Mouse (Mus musculus) neural tube, embryonic 10.5 days (tissue): Measurements from ENCODE around the gene Vmn1r100.
"Not testable (repeated sequence)": the region's sequence is repeated elsewhere in the genome, so short reads cannot be mapped to it uniquely, and the experiment has no call there.

ENCODE experiments used
- DNase-seq: peaks from one replicate; pipeline ENCODE4 v3.0.0-alpha.2; 2017; ENCODE audit warnings: low spot score; ENCODE audit errors: extremely low spot score

The Vmn1r100 gene

DNA sequence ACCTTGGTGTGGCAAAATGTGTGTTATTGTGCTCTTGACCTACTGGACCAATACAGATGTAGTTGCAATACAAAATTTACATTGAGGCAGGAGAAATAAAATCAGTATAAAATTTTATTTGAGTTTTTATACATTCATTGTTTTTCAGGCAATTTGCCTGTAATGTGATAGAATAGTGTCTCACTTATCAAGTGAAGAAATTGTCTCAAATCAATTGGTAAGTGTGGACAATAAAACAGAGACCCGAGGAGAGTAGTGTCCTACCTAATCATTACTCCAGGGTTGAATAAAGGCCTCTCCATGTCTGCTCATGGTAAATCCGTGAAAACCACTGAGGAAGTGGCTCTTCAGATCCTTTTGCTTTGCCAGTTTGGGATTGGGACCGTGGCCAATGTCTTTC is at the start of gene Vmn1r100:
Gene Vmn1r100 (plus strand): TSS at position 301 of the 400 bp plus-strand sequence.
- not testable (repeated sequence) for DNase-seq

DNA sequence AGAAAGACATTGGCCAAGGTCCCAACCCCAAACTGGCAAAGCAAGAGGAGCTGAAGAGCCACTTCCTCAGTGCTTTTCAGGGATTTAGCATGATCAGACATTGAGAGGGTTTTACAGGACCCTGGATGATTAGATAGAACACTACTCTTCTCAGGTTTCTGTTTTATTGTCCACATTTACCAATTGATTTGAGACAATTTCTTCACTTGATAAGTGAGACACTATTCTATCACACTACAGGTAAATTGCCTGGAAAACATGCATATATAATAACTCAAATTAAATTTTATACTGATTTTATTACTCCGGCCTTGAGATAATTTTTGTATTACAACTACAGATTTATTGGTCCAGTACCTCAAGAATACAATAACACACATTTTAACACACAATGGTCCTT is 42.4 kb upstream of the Vmn1r100 start, which contains the start of gene Gm5728:
Gene Gm5728 (minus strand): TSS at position 101 of the 400 bp plus-strand sequence.
- DNase-seq, result not testable (repeated sequence)

DNA sequence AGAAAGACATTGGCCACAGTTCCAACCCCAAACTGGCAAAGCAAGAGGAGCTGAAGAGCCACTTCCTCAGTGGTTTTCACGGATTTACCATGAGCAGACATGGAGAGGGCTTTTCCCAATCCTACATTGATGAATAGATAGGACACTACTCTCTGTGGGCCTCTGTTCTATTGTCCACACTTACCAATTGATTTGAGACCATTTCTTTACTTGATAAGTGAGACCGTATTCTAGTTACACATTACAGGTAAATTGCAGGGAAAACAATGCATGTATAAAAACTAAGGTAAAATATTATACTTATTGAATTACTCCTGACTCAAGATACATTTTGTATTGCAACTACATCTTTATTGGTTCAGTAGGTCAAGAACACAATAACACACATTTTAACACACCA is 24.8 kb downstream of the Vmn1r100 start, which contains the start of gene Vmn1r101:
Gene Vmn1r101 (minus strand): TSS at position 101 of the 400 bp plus-strand sequence.
- DNase-seq, result not testable (repeated sequence)
